Mouse (Mus musculus): ENCODE measurements around the gene Il31. TPM values are rescaled to one million over a fixed set of nuclear protein-coding genes. Genes with fewer than 3 reads are reported as not detected.

Gene Il31
- not detected in 2 replicates for polyA plus RNA-seq (2015; fragmentation: Nextera tagmentation; extraction: Ambion mirVana)

DNA sequence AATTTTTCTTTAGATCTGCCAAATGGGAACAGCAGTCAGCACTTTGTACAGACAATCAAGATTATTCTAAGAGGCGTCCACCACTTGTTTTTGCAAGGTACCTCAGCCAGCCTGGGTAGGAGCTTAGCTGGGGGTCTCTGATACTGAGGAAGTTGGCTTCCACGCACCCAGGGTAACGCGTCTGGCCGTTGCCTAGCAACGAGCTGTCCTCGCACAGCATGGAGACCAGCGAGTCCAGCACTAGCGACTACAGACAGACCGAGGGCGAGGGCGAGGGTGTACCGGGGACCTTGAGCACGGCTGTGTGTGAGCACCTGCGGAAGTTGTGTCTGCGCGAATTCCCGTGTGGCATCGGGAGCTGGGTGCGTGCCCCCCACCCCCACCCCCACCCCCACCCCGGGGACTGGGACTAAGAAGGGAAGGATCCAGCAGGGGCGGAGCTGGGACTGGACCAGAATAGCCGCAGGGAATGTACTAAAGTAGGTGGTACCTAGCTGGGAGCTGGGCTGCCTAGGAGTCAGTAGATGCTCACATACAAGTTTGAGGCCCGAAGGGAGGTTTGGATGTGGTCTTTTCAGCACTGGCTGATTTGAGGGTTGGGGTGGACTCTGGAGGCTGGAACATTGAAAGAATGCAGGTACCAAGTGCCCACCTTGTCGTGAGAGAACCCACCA, at the start of gene Il31, which contains the start of gene Lrrc43:
Gene Il31 (minus strand): TSS at position 378 of the 674 bp plus-strand sequence.
Gene Lrrc43 (plus strand): TSS at position 194 of the 674 bp plus-strand sequence.

GRCm38 (mm10) chr5:123525281-123525680, 36.0 kb upstream of the Il31 start, which contains the start of gene Gm49027:
Gene Gm49027 (minus strand): TSS chr5:123525488.

DNA sequence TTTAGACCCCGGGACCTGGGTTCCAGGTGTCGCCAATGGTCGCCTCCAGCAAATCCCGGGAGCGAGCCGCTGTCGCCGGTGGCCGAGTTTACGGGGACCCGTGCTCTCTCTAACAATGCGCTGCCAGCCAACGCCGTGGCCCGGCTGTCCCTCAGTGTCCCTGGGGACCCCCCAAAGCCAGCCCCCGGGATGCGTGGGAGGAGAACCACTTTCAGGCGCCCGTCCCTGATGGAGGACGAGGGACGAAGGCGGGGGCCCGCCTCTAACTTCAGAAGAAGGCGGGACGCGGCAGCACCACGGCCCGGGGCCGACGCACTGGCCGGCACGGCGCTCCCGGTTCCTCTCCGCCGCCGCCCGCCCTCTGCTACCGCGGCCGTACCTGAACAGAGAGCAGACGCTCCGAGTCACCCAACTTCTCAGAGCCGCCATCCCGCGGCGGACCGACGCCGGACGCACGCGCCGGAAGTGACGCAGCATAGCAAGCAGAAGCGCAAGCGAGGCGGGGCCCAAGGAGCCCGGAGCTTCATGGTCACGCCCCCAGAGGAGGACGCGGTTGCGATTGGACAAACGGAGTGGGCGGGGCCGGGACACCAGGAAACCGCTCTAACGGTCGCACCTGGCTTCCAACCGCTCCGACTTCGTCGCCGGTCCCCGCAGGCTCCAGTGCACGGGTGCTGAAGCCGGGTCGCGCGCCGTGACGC, 34.6 kb upstream of the Il31 start, which contains the start of gene Diablo:
Gene Diablo (minus strand): TSS at position 485 of the 701 bp plus-strand sequence.

GRCm38 (mm10) chr5:123510160-123510559, 20.9 kb upstream of the Il31 start, which contains the start of gene B3gnt4:
Gene B3gnt4 (plus strand): TSS chr5:123510460.

Small RNA genes within 50 kb of the gene (microRNA-seq; reads per million reads assigned to microRNA genes)
- 0.20 to 0.64 reads per million in 2 experiments for gene Mir7647

Other genes with a start within 250 kb of the Il31 start
- gene Wdr66, start 237.4 kb downstream of the Il31 start, polyA plus RNA-seq (2015; fragmentation: Nextera tagmentation; extraction: Ambion mirVana) = 3.0 and 3.3 TPM in 2 replicates
- 14.2 and 16.1 TPM in 2 replicates for gene Bcl7a, start 145.7 kb downstream of the Il31 start, polyA plus RNA-seq (2015; fragmentation: Nextera tagmentation; extraction: Ambion mirVana)
- gene Mlxip, start 94.7 kb downstream of the Il31 start, polyA plus RNA-seq (2015; fragmentation: Nextera tagmentation; extraction: Ambion mirVana) = 24.9 and 29.9 TPM in 2 replicates
- not detected in 2 replicates for gene Lrrc43, start 184 bp downstream of the Il31 start, polyA plus RNA-seq (2015; fragmentation: Nextera tagmentation; extraction: Ambion mirVana)
- gene B3gnt4, start 21.0 kb upstream of the Il31 start, polyA plus RNA-seq (2015; fragmentation: Nextera tagmentation; extraction: Ambion mirVana) = 0.10 TPM in 2 replicates
- 71.7 and 77.1 TPM in 2 replicates for gene Diablo, start 34.7 kb upstream of the Il31 start, polyA plus RNA-seq (2015; fragmentation: Nextera tagmentation; extraction: Ambion mirVana)
- not detected in 2 replicates for gene Gm49027, start 36.0 kb upstream of the Il31 start, polyA plus RNA-seq (2015; fragmentation: Nextera tagmentation; extraction: Ambion mirVana)
- 17.9 and 18.5 TPM in 2 replicates for gene Vps33a, start 83.5 kb upstream of the Il31 start, polyA plus RNA-seq (2015; fragmentation: Nextera tagmentation; extraction: Ambion mirVana)
- 45.1 and 46.2 TPM in 2 replicates for gene Clip1, start 195.1 kb upstream of the Il31 start, polyA plus RNA-seq (2015; fragmentation: Nextera tagmentation; extraction: Ambion mirVana)
- 33.6 and 33.9 TPM in 2 replicates for gene Zcchc8, start 231.6 kb upstream of the Il31 start, polyA plus RNA-seq (2015; fragmentation: Nextera tagmentation; extraction: Ambion mirVana)